Comparison of ENCODE assay signal across 8 mouse cellular contexts in the genomic region with DNA sequence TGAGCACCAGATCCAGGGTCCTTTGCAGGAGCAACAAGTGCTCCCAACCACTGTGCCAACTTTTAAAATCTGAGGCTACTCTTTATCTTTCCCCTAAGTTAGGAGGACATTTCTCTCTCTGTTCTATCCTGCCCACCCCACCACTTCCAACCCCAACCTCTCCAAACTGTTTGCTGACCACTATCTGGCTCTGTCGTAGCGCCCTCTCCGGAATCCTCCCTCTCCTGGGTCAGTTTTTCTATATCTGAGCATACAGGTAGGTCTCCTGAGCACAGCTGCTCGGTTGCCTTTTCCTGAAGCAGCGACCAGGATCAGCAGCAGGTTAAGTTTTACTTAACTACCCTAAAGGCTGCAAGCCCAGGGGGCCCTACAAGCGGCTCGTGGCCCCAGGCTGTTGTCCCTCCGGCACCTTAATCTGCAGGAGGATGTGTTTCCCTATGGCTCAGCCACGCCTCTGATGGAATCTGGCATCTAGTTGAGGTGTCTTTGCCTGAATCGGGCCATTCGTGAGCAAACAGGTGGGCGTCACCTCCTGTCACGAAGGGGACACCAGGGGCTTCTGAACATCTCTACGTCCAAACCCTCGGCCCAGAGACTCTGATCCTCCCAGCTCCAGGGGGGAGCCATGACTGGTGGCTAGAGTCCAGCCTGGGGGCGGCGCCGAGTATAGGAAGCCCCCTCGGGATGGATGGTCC. TPM values are rescaled to one million over a fixed set of nuclear protein-coding genes. Genes with fewer than 3 reads are reported as not detected.
DNase-seq lines count a peak whose midpoint lies in the region; ATAC-seq lines count a peak whose summit lies in the region.

No protein-coding gene starts in this region.

- ATAC-seq in kidney, embryonic 15.5 days (replicated peaks; ENCODE audit: low FRiP score): no peak
- ATAC-seq in hindbrain, embryonic 11.5 days (ENCODE audit: low FRiP score): no peak
- no peak for ATAC-seq in midbrain, embryonic 15.5 days (replicated peaks)

- peaks cover 23% of the 10 kb centered on the region for H3K4me1 ChIP-seq in kidney, embryonic 15.5 days
- peaks cover 23% of the 10 kb centered on the region for H3K4me1 ChIP-seq in embryonic facial prominence, embryonic 10.5 days
- peaks cover 3% of the 10 kb centered on the region; the same call in 1 of the 2 replicates for H3K4me1 ChIP-seq in hindbrain, embryonic 11.5 days (replicated peaks; ENCODE audit: control insufficient read depth, insufficient read depth, low read length)
- H3K4me1 ChIP-seq in midbrain, embryonic 15.5 days: peaks cover 5% of the 10 kb centered on the region; the same call in 1 of the 2 replicates

- 2% methylated on average over 19 of the region's 19 CpGs for WGBS in kidney, embryonic 15.5 days
- WGBS in embryonic facial prominence, embryonic 10.5 days: under 1% methylated on average over 19 of the region's 19 CpGs
- WGBS in hindbrain, embryonic 11.5 days: 1% methylated on average over 19 of the region's 19 CpGs
- 1% methylated on average over 19 of the region's 19 CpGs for WGBS in midbrain, embryonic 15.5 days

- H3K4me2 ChIP-seq in kidney, embryonic 15.5 days: peak overlapping the region; percentile 59
- no peak overlapping the region for H3K4me2 ChIP-seq in hindbrain, embryonic 11.5 days (replicated peaks; ENCODE audit: low read depth, low read length)
- H3K4me2 ChIP-seq in midbrain, embryonic 15.5 days: no peak overlapping the region

- intact Hi-C loops in gastrocnemius, postnatal 36 days (cut with DNase I): no loop called here

- peak overlapping the region; percentile 28 for H3K4me3 ChIP-seq in kidney, embryonic 15.5 days (replicated peaks)
- H3K4me3 ChIP-seq in embryonic facial prominence, embryonic 10.5 days: peak overlapping the region; percentile 52
- no peak overlapping the region for H3K4me3 ChIP-seq in hindbrain, embryonic 11.5 days (ENCODE audit: low read depth, low read length)
- 0 out of 2 replicates have a peak overlapping the region, but pooled peaks have one; percentile 12 for H3K4me3 ChIP-seq in midbrain, embryonic 15.5 days

- H3K36me3 ChIP-seq in kidney, embryonic 15.5 days: no peaks in the 10 kb centered on the region
- no peaks in the 10 kb centered on the region for H3K36me3 ChIP-seq in embryonic facial prominence, embryonic 10.5 days (replicated peaks)
- no peaks in the 10 kb centered on the region for H3K36me3 ChIP-seq in hindbrain, embryonic 11.5 days (ENCODE audit: control insufficient read depth, insufficient read depth, low read length)
- no peaks in the 10 kb centered on the region for H3K36me3 ChIP-seq in midbrain, embryonic 15.5 days (replicated peaks)

- peaks cover 7% of the 10 kb centered on the region; the same call in 1 of the 2 replicates for H3K9me3 ChIP-seq in kidney, embryonic 15.5 days (replicated peaks)
- H3K9me3 ChIP-seq in embryonic facial prominence, embryonic 10.5 days: peaks cover 7% of the 10 kb centered on the region
- no peaks in the 10 kb centered on the region for H3K9me3 ChIP-seq in hindbrain, embryonic 11.5 days (ENCODE audit: control insufficient read depth, low read length)
- no peaks in the 10 kb centered on the region for H3K9me3 ChIP-seq in midbrain, embryonic 15.5 days

- no peak overlapping the region for H3K9ac ChIP-seq in kidney, embryonic 15.5 days
- no peak overlapping the region for H3K9ac ChIP-seq in hindbrain, embryonic 11.5 days (ENCODE audit: low read depth, low read length)
- H3K9ac ChIP-seq in midbrain, embryonic 15.5 days: no peak overlapping the region

- no peak for DNase-seq in kidney, postnatal 14 days
- peak; percentile 45 for DNase-seq in embryonic facial prominence, embryonic 10.5 days (ENCODE audit: low spot score)
- DNase-seq in hindbrain, embryonic 11.5 days (ENCODE audit: low spot score): peak; percentile 30
- DNase-seq in spleen, postnatal 10 days (ENCODE audit: low spot score in 2 of 2): no peak
- no peak for DNase-seq in cerebellum, adult 9-10 months
- DNase-seq in gastrocnemius, postnatal 36 days: no peak

- H3K27ac ChIP-seq in kidney, embryonic 15.5 days: no peak overlapping the region
- no peak overlapping the region for H3K27ac ChIP-seq in embryonic facial prominence, embryonic 10.5 days (replicated peaks)
- no peak overlapping the region for H3K27ac ChIP-seq in hindbrain, embryonic 11.5 days (ENCODE audit: low read depth, low read length)
- no peak overlapping the region for H3K27ac ChIP-seq in midbrain, embryonic 15.5 days

- H3K27me3 ChIP-seq in kidney, embryonic 15.5 days: peaks cover 91% of the 10 kb centered on the region
- H3K27me3 ChIP-seq in embryonic facial prominence, embryonic 10.5 days (replicated peaks; ENCODE audit: low read depth, poor library complexity, severe bottlenecking): peaks cover 92% of the 10 kb centered on the region
- peaks cover 73% of the 10 kb centered on the region for H3K27me3 ChIP-seq in hindbrain, embryonic 11.5 days (ENCODE audit: control insufficient read depth, insufficient read depth, low read length)
- peaks cover 84% of the 10 kb centered on the region for H3K27me3 ChIP-seq in midbrain, embryonic 15.5 days (replicated peaks)

RNA-seq across cellular contexts. Expression of gene Tfap2a, which starts 6.1 kb away (rescaled TPM):
- 2.8 and 4.1 TPM in 2 replicates for polyA plus RNA-seq in kidney, embryonic 15.5 days (2015; fragmentation: Nextera tagmentation; extraction: Ambion mirVana)
- 8.3 and 8.5 TPM in 2 replicates for polyA plus RNA-seq in embryonic facial prominence, embryonic 10.5 days (2016; fragmentation: Nextera tagmentation; extraction: Ambion mirVana)
- 15.5 and 20.6 TPM in 2 replicates for polyA plus RNA-seq in hindbrain, embryonic 11.5 days (2014; fragmentation: Nextera tagmentation; extraction: Ambion mirVana)
- 4.1 and 5.5 TPM in 2 replicates for polyA plus RNA-seq in midbrain, embryonic 15.5 days (2015; fragmentation: Nextera tagmentation; extraction: Ambion mirVana)
- not detected for total RNA-seq in gastrocnemius, postnatal 36 days (2021)

Comparison
In these comparisons a context has a peak if more than half of its experiments do, and no peak if none do; other contexts are left out.
1. DNase-seq: peak in embryonic facial prominence, embryonic 10.5 days (single experiment) and hindbrain, embryonic 11.5 days (single experiment); none in kidney, postnatal 14 days (single experiment), spleen, postnatal 10 days (0 of 2), cerebellum, adult 9-10 months (single experiment) and gastrocnemius, postnatal 36 days (0 of 2).